Mouse (Mus musculus) thymus, adult 2 months (tissue): ENCODE measurements around the gene Slc9a5.

Experiments used
- CTCF ChIP-seq: fragments of 200-500 bp; IDR thresholded peaks from 2 replicates; pipeline ENCODE4 v1.5.1; 2012; ENCODE audit warnings: mild to moderate bottlenecking, control low read depth, low read length, moderate library complexity, borderline replicate concordance; ENCODE audit not compliant: control insufficient read depth, poor library complexity, insufficient read depth; ENCODE audit errors: extremely low read depth
- POLR2A ChIP-seq: fragments of 200-500 bp; IDR thresholded peaks from 2 replicates; pipeline ENCODE4 v1.6.1; 2012; ENCODE audit warnings: mild to moderate bottlenecking, low read length, control low read depth, moderate library complexity; ENCODE audit not compliant: control insufficient read depth, poor library complexity, insufficient read depth; ENCODE audit errors: extremely low read depth

GRCm38 (mm10) chr8:105311718-105312117 lies 36.9 kb upstream of the Slc9a5 start:
- TF ChIP-seq CTCF (no peak), POLR2A (no peak)
